Mouse (Mus musculus) heart, embryonic 13.5 days (tissue): ENCODE data around the gene Cog6. TPM values are rescaled to one million over a fixed set of nuclear protein-coding genes. Genes with fewer than 3 reads are reported as not detected.
A peak's percentile ranks its signal among the peaks of the same experiment; 100 is the strongest.

ENCODE experiments used
- ATAC-seq: fragments of 200-750 bp; cut with Nextera tagmentation; 2 replicates; pipeline ENCODE4 v1.8.0; 2017; ENCODE audit warnings: moderate TSS enrichment; ENCODE audit not compliant: insufficient number of reproducible peaks, low FRiP score, low TSS enrichment; ENCODE audit errors: extremely low read depth
- H3K27ac ChIP-seq: fragments of 300-500 bp; sonication (generic); replicated peaks from 2 replicates; pipeline ENCODE4 v1.5.1; 2015; ENCODE audit warnings: moderate library complexity, mild to moderate bottlenecking, inconsistent platforms
- H3K27me3 ChIP-seq: fragments of 300-500 bp; sonication (generic); replicated peaks from 2 replicates; pipeline ENCODE4 v1.6.1; 2015; ENCODE audit warnings: mild to moderate bottlenecking, inconsistent platforms
- H3K36me3 ChIP-seq: fragments of 300-500 bp; sonication (generic); 2 replicates; pipeline ENCODE4 v1.6.1; 2015; ENCODE audit warnings: mild to moderate bottlenecking, inconsistent platforms
- H3K4me1 ChIP-seq: fragments of 300-500 bp; sonication (generic); 2 replicates; pipeline ENCODE4 v1.6.1; 2015; ENCODE audit warnings: inconsistent platforms
- H3K4me2 ChIP-seq: fragments of 300-500 bp; sonication (generic); 2 replicates; pipeline ENCODE4 v1.6.1; 2015; ENCODE audit warnings: inconsistent platforms, mild to moderate bottlenecking, moderate library complexity
- H3K4me3 ChIP-seq: fragments of 300-500 bp; sonication (generic); 2 replicates; pipeline ENCODE4 v1.5.1; 2015; ENCODE audit warnings: moderate library complexity, mild to moderate bottlenecking, inconsistent platforms
- H3K9ac ChIP-seq: fragments of 300-500 bp; sonication (generic); 2 replicates; pipeline ENCODE4 v1.6.1; 2015; ENCODE audit warnings: inconsistent platforms, mild to moderate bottlenecking, moderate library complexity
- H3K9me3 ChIP-seq: fragments of 300-500 bp; sonication (generic); 2 replicates; pipeline ENCODE4 v1.6.1; 2016; ENCODE audit warnings: inconsistent platforms
- WGBS: fragments of 180-500 bp; shearing (Covaris S2); methylation state at CpG from one replicate; pipeline ENCODE4 v1.1.7; 2015; ENCODE audit warnings: mixed read lengths; 5-methylcytosine and 5-hydroxymethylcytosine counted together
- polyA plus RNA-seq: library from polyadenylated mRNA; unstranded; fragments of >200 nt; fragmentation: Nextera tagmentation; extraction: Ambion mirVana; gene quantifications from 2 replicates; pipeline ENCODE4 v1.2.1, GENCODE M21; 2015

Cog6 gene
- polyA plus RNA-seq, 1 experiment from 2014 or later = 48.0 TPM

DNA sequence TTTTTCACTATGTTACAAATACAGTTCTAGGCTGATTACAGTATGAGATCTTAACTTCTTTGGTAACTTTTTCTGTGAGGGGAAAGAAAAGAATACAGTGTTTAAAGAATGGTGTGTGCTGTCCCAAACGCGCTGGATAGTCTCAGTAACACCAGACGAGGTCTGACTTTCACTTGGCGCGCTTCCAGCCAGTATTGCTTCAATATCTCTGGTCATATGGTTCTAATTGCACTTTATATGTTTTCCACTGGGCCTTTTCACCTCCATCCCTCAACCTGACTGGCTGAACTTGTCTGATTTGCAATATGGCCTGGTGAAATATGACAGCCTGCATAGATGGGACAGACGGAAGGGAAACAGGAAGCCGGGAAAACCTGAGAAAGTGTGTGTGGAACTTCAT lies 27.2 kb upstream of the Cog6 start:
- H3K9me3 ChIP-seq = no peaks in the 10 kb centered on the region
- ATAC-seq = no peak
- H3K36me3 ChIP-seq = peaks cover 16% of the 10 kb centered on the region
- H3K27ac ChIP-seq = peak overlapping the region; percentile 96
- no peaks in the 10 kb centered on the region for H3K27me3 ChIP-seq
- H3K9ac ChIP-seq = peak overlapping the region; percentile 95
- H3K4me1 ChIP-seq = peaks cover 74% of the 10 kb centered on the region
- WGBS = 28% methylated on average over 7 of the region's 7 CpGs
- peak overlapping the region; percentile 86 for H3K4me3 ChIP-seq
- peak overlapping the region; percentile 92 for H3K4me2 ChIP-seq

GRCm38 (mm10) chr3:53043206-53043780 lies 26.3 kb upstream of the Cog6 start:
- Histone ChIP-seq H3K4me2 (peak overlapping the region; percentile 92), H3K4me1 (peaks cover 69% of the 10 kb centered on the region), H3K4me3 (peak overlapping the region; percentile 86), H3K27ac (peak overlapping the region; percentile 96), H3K36me3 (peaks cover 16% of the 10 kb centered on the region), H3K9ac (peak overlapping the region; percentile 95), H3K9me3 (no peaks in the 10 kb centered on the region), H3K27me3 (no peaks in the 10 kb centered on the region)
- no peak for ATAC-seq
- WGBS = 74% methylated on average over 13 of the region's 13 CpGs

- no peaks in the 10 kb centered on the region for H3K27me3 ChIP-seq
- peak overlapping the region; percentile 86 for H3K4me3 ChIP-seq
- H3K9me3 ChIP-seq = no peaks in the 10 kb centered on the region
- peak overlapping the region; percentile 92 for H3K4me2 ChIP-seq
- H3K27ac ChIP-seq = peak overlapping the region; percentile 96
- H3K4me1 ChIP-seq = peaks cover 59% of the 10 kb centered on the region
- H3K9ac ChIP-seq = peak overlapping the region; percentile 95
- ATAC-seq = no peak
- H3K36me3 ChIP-seq = peaks cover 13% of the 10 kb centered on the region
- 14% methylated on average over 9 of the region's 9 CpGs for WGBS
These were observed 25.2 kb upstream of the Cog6 start for GRCm38 (mm10) chr3:53042240-53042567.

GRCm38 (mm10) chr3:53041411-53042239 lies 24.6 kb upstream of the Cog6 start, which contains the start of gene Lhfp:
TSS of gene Lhfp (plus strand) at chr3:53041528.
- Histone ChIP-seq H3K27me3 (no peaks in the 10 kb centered on the region), H3K27ac (peak within 1 kb of the TSS; percentile 96), H3K36me3 (peaks cover 13% of the 10 kb centered on the region), H3K4me2 (peak within 1 kb of the TSS; percentile 92), H3K9me3 (no peaks in the 10 kb centered on the region), H3K4me1 (peaks cover 58% of the 10 kb centered on the region), H3K9ac (peak within 1 kb of the TSS; percentile 95), H3K4me3 (peak within 1 kb of the TSS; percentile 86)
- peak; percentile 76 for ATAC-seq
- WGBS = under 1% methylated on average over 58 of the region's 58 CpGs

GRCm38 (mm10) chr3:53040593-53041410 lies 23.8 kb upstream of the Cog6 start:
- Histone ChIP-seq H3K9ac (peak overlapping the region; percentile 95), H3K4me2 (peak overlapping the region; percentile 92), H3K27me3 (no peaks in the 10 kb centered on the region), H3K4me3 (peak overlapping the region; percentile 86), H3K27ac (peak overlapping the region; percentile 96), H3K9me3 (no peaks in the 10 kb centered on the region), H3K36me3 (peaks cover 12% of the 10 kb centered on the region), H3K4me1 (peaks cover 56% of the 10 kb centered on the region)
- no peak for ATAC-seq
- WGBS = 2% methylated on average over 17 of the region's 17 CpGs

- H3K9ac ChIP-seq = no peak overlapping the region
- H3K36me3 ChIP-seq = peaks cover 9% of the 10 kb centered on the region
- H3K27me3 ChIP-seq = no peaks in the 10 kb centered on the region
- 70% methylated on average over 8 of the region's 8 CpGs for WGBS
- peak overlapping the region; percentile 96 for H3K27ac ChIP-seq
- H3K9me3 ChIP-seq = no peaks in the 10 kb centered on the region
- H3K4me1 ChIP-seq = peaks cover 51% of the 10 kb centered on the region
- no peak overlapping the region for H3K4me2 ChIP-seq
- ATAC-seq = no peak
- H3K4me3 ChIP-seq = no peak overlapping the region
These were observed 22.7 kb upstream of the Cog6 start for GRCm38 (mm10) chr3:53039746-53040145.

DNA sequence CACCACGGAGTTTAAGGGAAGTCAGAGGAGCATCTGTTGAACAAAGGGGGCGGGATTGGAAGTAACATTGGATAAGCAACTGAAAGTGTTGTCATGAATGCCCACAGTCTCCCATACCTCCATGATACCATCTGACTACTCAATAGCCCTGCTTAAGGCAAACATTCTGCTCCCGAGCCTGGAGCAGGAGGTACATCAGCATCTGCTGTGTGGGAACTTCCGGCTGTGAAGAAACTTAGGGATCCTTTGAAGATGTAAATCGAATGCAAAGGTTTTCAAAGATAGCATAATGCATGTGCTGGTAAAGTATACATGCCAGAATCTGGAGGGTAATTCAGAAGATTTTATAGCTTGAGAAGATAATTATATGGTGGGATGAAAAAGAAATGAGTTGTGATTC lies 21.9 kb upstream of the Cog6 start:
- Histone ChIP-seq H3K4me1 (peaks cover 42% of the 10 kb centered on the region), H3K9ac (no peak overlapping the region), H3K36me3 (peaks cover 9% of the 10 kb centered on the region), H3K4me3 (no peak overlapping the region), H3K27me3 (no peaks in the 10 kb centered on the region), H3K9me3 (no peaks in the 10 kb centered on the region), H3K27ac (no peak overlapping the region), H3K4me2 (no peak overlapping the region)
- 66% methylated on average over 5 of the region's 5 CpGs for WGBS
- ATAC-seq = no peak

DNA sequence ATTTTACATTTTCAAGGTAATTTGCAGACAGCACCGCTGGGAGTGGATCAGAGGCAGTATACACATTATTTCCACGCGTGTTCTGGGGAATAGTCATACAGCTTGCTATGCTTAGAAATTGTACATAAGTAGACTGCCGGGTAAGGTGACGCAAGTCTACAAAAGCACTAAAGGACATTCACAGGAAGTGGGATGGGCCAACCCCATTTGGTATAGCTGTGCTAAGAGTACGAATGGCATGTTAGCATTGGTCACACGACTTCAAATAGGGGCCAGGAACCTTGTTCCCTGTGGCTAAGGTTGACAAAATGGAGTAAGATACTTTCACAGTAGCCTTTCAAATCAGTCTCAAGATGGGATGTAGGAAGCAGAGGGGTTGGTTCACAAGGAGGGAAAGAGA lies 19.9 kb upstream of the Cog6 start:
- Histone ChIP-seq H3K9ac (no peak overlapping the region), H3K36me3 (no peaks in the 10 kb centered on the region), H3K27me3 (no peaks in the 10 kb centered on the region), H3K27ac (no peak overlapping the region), H3K4me3 (no peak overlapping the region), H3K4me1 (peaks cover 34% of the 10 kb centered on the region), H3K9me3 (no peaks in the 10 kb centered on the region), H3K4me2 (no peak overlapping the region)
- 87% methylated on average over 7 of the region's 7 CpGs for WGBS
- ATAC-seq = no peak

DNA sequence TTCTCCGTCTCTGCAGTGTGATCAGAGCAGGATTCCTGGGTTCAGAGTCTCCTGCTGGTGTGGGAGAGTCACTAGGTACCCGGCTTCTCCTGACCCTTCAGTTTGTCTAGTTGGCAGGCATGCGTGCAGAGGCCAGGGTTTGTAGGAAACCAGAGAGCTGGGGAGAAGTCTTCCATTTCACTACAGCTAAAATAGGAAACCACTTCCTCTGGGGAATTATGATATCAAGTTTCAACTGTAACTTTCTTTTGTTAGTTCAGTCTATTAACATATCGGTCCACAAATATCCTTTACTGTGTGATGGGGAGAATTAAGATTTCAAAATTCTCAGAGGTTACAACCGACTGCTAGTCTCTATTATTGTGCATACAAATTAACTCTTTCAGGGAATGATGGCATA lies 19.0 kb upstream of the Cog6 start:
- Histone ChIP-seq H3K9me3 (no peaks in the 10 kb centered on the region), H3K27ac (no peak overlapping the region), H3K36me3 (no peaks in the 10 kb centered on the region), H3K4me2 (no peak overlapping the region), H3K9ac (no peak overlapping the region), H3K4me3 (no peak overlapping the region), H3K4me1 (peaks cover 34% of the 10 kb centered on the region), H3K27me3 (no peaks in the 10 kb centered on the region)
- WGBS = 52% methylated on average over 5 of the region's 5 CpGs
- ATAC-seq = no peak

DNA sequence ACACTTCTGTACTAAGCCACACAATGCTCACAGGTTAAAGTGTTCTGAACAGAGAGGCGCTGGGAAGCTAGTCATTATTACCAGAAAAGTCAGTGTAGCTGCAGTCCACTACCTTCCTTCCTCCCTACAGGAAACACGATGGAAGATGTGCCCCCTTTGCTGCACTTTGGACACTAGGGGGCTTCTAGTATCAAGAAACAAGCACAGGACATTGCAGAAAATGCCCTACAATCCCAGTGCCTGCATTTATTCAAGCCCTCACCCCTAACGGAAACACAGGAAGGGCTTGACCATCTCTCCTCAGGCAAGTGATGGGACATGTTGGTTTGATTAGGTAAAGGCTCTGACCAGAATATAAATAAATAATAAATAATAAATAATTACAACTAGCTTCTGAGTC lies 16.4 kb upstream of the Cog6 start:
- H3K9ac ChIP-seq = no peak overlapping the region
- no peak overlapping the region for H3K27ac ChIP-seq
- H3K4me3 ChIP-seq = no peak overlapping the region
- ATAC-seq = no peak
- no peaks in the 10 kb centered on the region for H3K36me3 ChIP-seq
- H3K4me1 ChIP-seq = peaks cover 18% of the 10 kb centered on the region
- H3K4me2 ChIP-seq = no peak overlapping the region
- WGBS = 16% methylated on average over 3 of the region's 3 CpGs
- no peaks in the 10 kb centered on the region for H3K27me3 ChIP-seq
- no peaks in the 10 kb centered on the region for H3K9me3 ChIP-seq

- H3K36me3 ChIP-seq = no peaks in the 10 kb centered on the region
- H3K9me3 ChIP-seq = no peaks in the 10 kb centered on the region
- WGBS = 11% methylated on average over 5 of the region's 5 CpGs
- H3K27ac ChIP-seq = no peak overlapping the region
- ATAC-seq = no peak
- no peaks in the 10 kb centered on the region for H3K27me3 ChIP-seq
- H3K4me1 ChIP-seq = peaks cover 18% of the 10 kb centered on the region
- no peak overlapping the region for H3K4me3 ChIP-seq
- H3K9ac ChIP-seq = no peak overlapping the region
- H3K4me2 ChIP-seq = 0 out of 2 replicates have a peak overlapping the region, but pooled peaks have one; percentile 6
These were observed 15.4 kb upstream of the Cog6 start for GRCm38 (mm10) chr3:53032432-53032831.
